Mouse (Mus musculus) stomach, postnatal 0 days (tissue): ENCODE data around the gene Vps53. TPM values are rescaled to one million over a fixed set of nuclear protein-coding genes. Genes with fewer than 3 reads are reported as not detected.

Source experiments
- ATAC-seq: fragments of 200-750 bp; cut with Nextera tagmentation; 2 replicates; pipeline ENCODE4 v1.8.0; 2017; ENCODE audit not compliant: low FRiP score, low TSS enrichment
- DNase-seq: peaks from one replicate; pipeline ENCODE4 v3.0.0-alpha.2; 2016; ENCODE audit warnings: low spot score
- H3K27ac ChIP-seq: fragments of 300-500 bp; sonication (generic); replicated peaks from 2 replicates; pipeline ENCODE4 v1.5.1; 2014; ENCODE audit warnings: mild to moderate bottlenecking, control low read depth
- H3K27me3 ChIP-seq: fragments of 300-500 bp; sonication (generic); 2 replicates; pipeline ENCODE4 v1.6.1; 2014; ENCODE audit warnings: low read length; ENCODE audit not compliant: control insufficient read depth, insufficient read depth
- H3K36me3 ChIP-seq: fragments of 300-500 bp; sonication (generic); 2 replicates; pipeline ENCODE4 v1.6.1; 2014; ENCODE audit warnings: low read length, mixed read lengths; ENCODE audit not compliant: control insufficient read depth, insufficient read depth
- H3K4me1 ChIP-seq: fragments of 300-500 bp; sonication (generic); replicated peaks from 2 replicates; pipeline ENCODE4 v1.6.1; 2014; ENCODE audit warnings: antibody characterized with exemption; ENCODE audit not compliant: control insufficient read depth, insufficient read depth
- H3K4me2 ChIP-seq: fragments of 300-500 bp; sonication (generic); replicated peaks from 2 replicates; pipeline ENCODE4 v1.6.1; 2014; ENCODE audit warnings: low read depth, mild to moderate bottlenecking, control low read depth, moderate library complexity
- H3K4me3 ChIP-seq: fragments of 300-500 bp; sonication (generic); 2 replicates; pipeline ENCODE4 v1.5.1; 2014; ENCODE audit warnings: low read depth, low read length, control low read depth
- H3K9ac ChIP-seq: fragments of 300-500 bp; sonication (generic); 2 replicates; pipeline ENCODE4 v1.6.1; 2014; ENCODE audit warnings: mild to moderate bottlenecking, low read length, control low read depth, mixed read lengths
- H3K9me3 ChIP-seq: fragments of 300-500 bp; sonication (generic); 2 replicates; pipeline ENCODE4 v1.6.1; 2016; ENCODE audit warnings: low read length; ENCODE audit not compliant: control insufficient read depth
- CTCF ChIP-seq: IDR thresholded peaks from 2 replicates; pipeline ENCODE4 v1.5.1; 2016; ENCODE audit warnings: antibody characterized with exemption, low read depth, mild to moderate bottlenecking, moderate library complexity
- EP300 ChIP-seq: optimal IDR thresholded peaks from 2 replicates; pipeline ENCODE3; 2016; ENCODE audit warnings: antibody characterized with exemption
- WGBS: fragments of 180-500 bp; shearing (Covaris S2); extraction: QIAGEN DNeasy Blood & Tissue Kit; methylation state at CpG from one replicate; pipeline ENCODE4 v1.1.7; 2014; 5-methylcytosine and 5-hydroxymethylcytosine counted together
- polyA plus RNA-seq: library from polyadenylated mRNA; unstranded; fragments of >200 nt; fragmentation: Nextera tagmentation; extraction: Ambion mirVana; gene quantifications from 2 replicates; pipeline ENCODE4 v1.2.1, GENCODE M21; 2015

The Vps53 gene
- polyA plus RNA-seq, 1 experiment from 2014 or later = 42.9 TPM

- H3K27ac ChIP-seq = peak overlapping the region; percentile 86
- WGBS = 14% methylated on average over 7 of the region's 7 CpGs
Measured at GRCm38 (mm10) chr11:76180146-76180540, 696 bp upstream of the Vps53 start.

DNA sequence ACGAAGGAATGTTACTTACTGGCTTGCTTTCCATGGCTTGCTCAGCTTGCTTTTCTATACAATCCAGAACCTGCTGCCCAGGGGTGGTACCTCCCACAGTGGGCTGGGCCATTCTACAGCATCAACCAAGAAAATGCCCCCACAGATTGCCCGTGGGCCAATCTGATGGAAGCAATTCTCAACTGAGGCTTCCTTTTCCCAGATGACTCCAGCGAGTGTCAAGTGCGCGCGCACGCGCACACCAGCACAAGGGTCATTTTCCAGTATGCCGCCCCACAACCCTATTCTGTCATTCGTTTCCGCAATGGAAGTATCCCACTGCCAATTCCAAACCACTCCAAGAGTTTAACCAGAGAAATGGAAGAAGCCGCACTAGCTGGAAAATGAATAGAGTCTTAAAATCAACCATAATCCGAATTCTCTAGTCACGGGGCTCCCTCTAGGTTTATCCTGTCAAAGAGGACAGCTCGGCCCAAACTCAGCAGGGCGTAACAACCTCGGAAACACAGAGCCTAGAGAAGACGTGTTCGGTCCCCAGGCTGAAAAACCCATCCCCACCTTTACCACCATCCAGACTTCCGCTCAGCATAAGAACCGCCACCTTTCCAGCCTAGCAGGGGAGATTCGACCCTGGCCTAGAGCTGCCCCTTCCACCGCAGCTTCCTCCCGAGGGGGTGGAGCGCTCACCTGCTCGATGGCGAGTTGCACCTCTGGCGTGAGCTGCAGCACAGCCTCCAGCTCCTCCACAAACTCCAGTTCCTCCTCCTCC is 537 bp downstream of the Vps53 start:
- Histone ChIP-seq H3K36me3 (no peaks in the 10 kb centered on the region), H3K9ac (peak overlapping the region; percentile 80), H3K4me2 (peak overlapping the region; percentile 98), H3K9me3 (no peaks in the 10 kb centered on the region), H3K4me1 (0 out of 2 replicates have a peak, but pooled peaks cover 3% of the 10 kb centered on the region), H3K4me3 (peak overlapping the region; percentile 77), H3K27me3 (no peaks in the 10 kb centered on the region), H3K27ac (peak overlapping the region; percentile 86)
- peak; percentile 66 for DNase-seq
- WGBS = 1% methylated on average over 28 of the region's 28 CpGs
- TF ChIP-seq EP300 (peak; percentile 14), CTCF (no peak)
- ATAC-seq = peak; percentile 83

More at GRCm38 (mm10) chr11:76180146-76180540, 696 bp upstream of the Vps53 start:
- ATAC-seq (no peak), DNase-seq (no peak)
- no peaks in the 10 kb centered on the region for H3K27me3 ChIP-seq
- no peaks in the 10 kb centered on the region for H3K36me3 ChIP-seq
- 0 out of 2 replicates have a peak, but pooled peaks cover 3% of the 10 kb centered on the region for H3K4me1 ChIP-seq
- H3K4me3 ChIP-seq = peak overlapping the region; percentile 77
- H3K9me3 ChIP-seq = no peaks in the 10 kb centered on the region
- TF ChIP-seq EP300 (peak; percentile 82), CTCF (no peak)
- H3K9ac ChIP-seq = peak overlapping the region; percentile 80
- peak overlapping the region; percentile 98 for H3K4me2 ChIP-seq

DNA sequence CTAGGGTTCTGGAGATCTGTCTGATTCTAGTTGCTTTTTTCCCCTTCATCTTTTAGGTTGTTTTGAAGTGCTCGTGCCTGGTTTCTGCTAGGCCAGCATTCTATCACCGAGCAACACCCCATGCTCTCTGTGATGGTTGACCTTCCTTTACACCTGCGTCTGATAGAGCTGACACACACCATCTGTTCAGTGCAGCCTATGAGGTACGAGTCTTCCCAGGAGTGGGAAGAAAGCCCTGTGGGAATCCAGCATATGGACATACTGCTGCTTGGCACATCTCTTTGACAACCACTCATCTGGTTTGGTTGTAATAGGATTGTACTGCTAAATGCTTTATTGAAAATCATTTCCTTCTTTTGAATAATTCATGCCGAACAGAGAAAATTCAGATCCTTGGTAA is 9.2 kb downstream of the Vps53 start:
- H3K4me3 ChIP-seq = no peak overlapping the region
- no peaks in the 10 kb centered on the region for H3K27me3 ChIP-seq
- TF ChIP-seq CTCF (no peak), EP300 (no peak)
- H3K36me3 ChIP-seq = peaks cover 4% of the 10 kb centered on the region; the same call in 1 of the 2 replicates
- H3K9ac ChIP-seq = no peak overlapping the region
- 55% methylated on average over 5 of the region's 5 CpGs for WGBS
- no peaks in the 10 kb centered on the region for H3K4me1 ChIP-seq
- H3K9me3 ChIP-seq = no peaks in the 10 kb centered on the region
- DNase-seq (no peak), ATAC-seq (no peak)
- no peak overlapping the region for H3K27ac ChIP-seq
- H3K4me2 ChIP-seq = no peak overlapping the region

DNA sequence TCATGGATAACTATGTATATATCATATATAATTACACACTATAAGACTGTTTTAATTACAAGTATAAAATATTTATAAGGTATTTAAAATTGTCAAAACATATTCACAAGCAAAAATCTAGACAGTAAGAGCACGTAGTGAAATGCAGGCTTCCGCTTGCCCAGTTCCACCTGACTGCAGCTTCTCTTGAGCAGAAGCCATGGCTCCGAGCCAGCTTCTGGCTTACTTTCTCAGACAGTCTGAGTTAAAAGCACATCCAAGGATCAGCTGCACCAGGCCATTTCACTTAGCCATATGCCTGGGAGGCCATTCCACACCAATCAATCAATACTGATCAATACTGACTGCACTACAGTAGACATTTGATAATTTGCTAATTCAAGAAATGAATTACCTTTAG is 10.5 kb downstream of the Vps53 start:
- Histone ChIP-seq H3K9me3 (no peaks in the 10 kb centered on the region), H3K27me3 (no peaks in the 10 kb centered on the region), H3K4me3 (no peak overlapping the region), H3K4me2 (no peak overlapping the region), H3K9ac (no peak overlapping the region), H3K36me3 (peaks cover 4% of the 10 kb centered on the region; the same call in 1 of the 2 replicates), H3K27ac (no peak overlapping the region), H3K4me1 (no peaks in the 10 kb centered on the region)
- no peak for TF ChIP-seq EP300
- no peak for TF ChIP-seq CTCF
- DNase-seq (no peak), ATAC-seq (no peak)
- WGBS = 58% methylated on average over 3 of the region's 3 CpGs

GRCm38 (mm10) chr11:76167079-76167765 is 12.2 kb downstream of the Vps53 start:
- TF ChIP-seq CTCF (peak; percentile 88), EP300 (no peak)
- peak; percentile 64 for ATAC-seq
- DNase-seq = peak; percentile 76

More at GRCm38 (mm10) chr11:76167079-76167765, 12.2 kb downstream of the Vps53 start:
- Histone ChIP-seq H3K9me3 (no peaks in the 10 kb centered on the region), H3K4me2 (no peak overlapping the region), H3K9ac (no peak overlapping the region), H3K4me1 (no peaks in the 10 kb centered on the region), H3K27me3 (no peaks in the 10 kb centered on the region), H3K27ac (no peak overlapping the region), H3K36me3 (peaks cover 5% of the 10 kb centered on the region), H3K4me3 (no peak overlapping the region)
- 11% methylated on average over 5 of the region's 5 CpGs for WGBS
